Mouse (Mus musculus) left cerebral cortex, postnatal 25 days (tissue): ENCODE measurements around the gene Ctbp2. TPM values are rescaled to one million over a fixed set of nuclear protein-coding genes. Genes with fewer than 3 reads are reported as not detected.

Source experiments
- DNase-seq, 2 experiments: peaks; one replicate each; pipeline ENCODE4 v3.0.0; 2022; ENCODE audit warnings: low spot score in 2 of 2, mixed read lengths in 1 of 2
- intact Hi-C: fragments of 180-260 bp; cut with DNase I; formaldehyde crosslinking; loops from one replicate; pipeline ENCODE4 v1.15.1; 2025
- total RNA-seq, 2 experiments: library from RNA; stranded (reverse); gene quantifications; 2 replicates each; pipeline ENCODE4 v1.2.3; 2021

Ctbp2 gene
- total RNA-seq, 2 experiments from 2014 or later, result 23.3 to 24.3 TPM

DNA sequence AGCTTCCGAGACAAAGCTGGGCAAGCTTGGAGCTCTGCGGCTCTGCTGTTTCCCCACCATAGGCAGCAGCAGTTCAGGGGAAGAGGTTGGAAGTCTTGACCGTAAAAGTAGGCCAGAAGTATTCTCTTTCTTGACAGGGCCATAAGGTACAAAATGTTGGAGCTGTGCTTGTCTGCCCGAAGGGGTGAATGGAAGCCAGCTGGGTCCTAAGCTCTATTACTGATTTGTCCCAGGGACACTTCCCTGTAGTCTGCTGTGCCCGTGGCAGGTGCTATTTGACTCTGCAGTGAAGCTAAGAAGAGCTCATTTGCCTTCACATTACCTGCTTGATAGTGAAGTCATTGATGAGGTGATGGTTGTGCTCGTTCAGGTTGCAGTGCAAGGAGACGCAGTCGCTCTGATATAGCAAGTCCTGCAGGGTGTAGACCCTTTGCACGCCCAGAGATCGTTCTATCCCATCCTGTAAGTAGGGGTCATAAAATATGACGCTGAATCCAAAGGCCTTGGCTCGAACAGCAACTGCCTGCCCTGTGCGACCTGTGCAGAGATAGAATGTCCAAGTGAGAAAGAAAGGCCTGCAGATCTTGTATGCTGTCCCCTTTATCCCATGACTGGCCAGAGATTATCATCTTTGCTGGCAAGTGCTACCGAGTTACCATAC lies 132.8 kb downstream of the Ctbp2 start:
- intact Hi-C loops, result no loop called here
- no peak for DNase-seq

DNA sequence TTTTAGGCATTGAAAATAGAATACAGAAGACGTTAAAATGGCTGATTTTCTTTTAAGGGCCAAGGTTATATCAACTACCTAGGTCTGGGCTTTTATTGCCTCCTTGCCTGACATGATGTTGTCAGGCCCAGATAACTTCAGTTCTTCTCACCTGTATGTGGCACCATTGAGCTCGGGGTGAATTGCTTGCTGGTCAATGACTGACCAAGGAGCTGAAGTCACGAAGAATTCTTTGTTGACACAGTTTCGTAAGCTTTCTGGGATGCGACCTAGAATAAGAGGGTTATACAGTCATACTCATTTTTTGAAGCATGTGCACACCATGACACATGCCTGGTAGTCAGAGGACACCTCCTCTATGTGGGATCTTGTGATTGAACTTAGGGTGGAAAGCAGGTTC lies 134.3 kb downstream of the Ctbp2 start:
- intact Hi-C loops, result no loop called here
- DNase-seq, result no peak

DNA sequence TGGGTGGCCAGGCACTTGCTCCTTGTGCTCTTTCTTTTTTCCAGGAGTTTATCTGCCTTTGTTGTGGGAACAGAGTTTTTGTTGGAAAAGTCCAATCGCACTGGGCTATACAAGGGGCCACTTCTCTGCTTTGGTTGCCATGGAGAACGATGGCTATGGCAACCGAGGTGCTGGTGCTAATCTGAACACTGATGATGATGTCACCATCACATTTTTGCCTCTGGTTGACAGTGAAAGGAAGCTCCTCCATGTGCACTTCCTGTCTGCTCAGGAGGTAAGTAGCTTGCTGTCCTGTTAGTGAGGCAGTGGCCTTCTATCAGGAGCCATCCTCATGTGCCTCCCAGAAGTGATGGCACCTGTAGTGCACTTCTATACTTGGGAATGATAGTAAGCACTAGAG lies 141.5 kb downstream of the Ctbp2 start:
- intact Hi-C loops, result no loop called here
- no peak for DNase-seq

DNA sequence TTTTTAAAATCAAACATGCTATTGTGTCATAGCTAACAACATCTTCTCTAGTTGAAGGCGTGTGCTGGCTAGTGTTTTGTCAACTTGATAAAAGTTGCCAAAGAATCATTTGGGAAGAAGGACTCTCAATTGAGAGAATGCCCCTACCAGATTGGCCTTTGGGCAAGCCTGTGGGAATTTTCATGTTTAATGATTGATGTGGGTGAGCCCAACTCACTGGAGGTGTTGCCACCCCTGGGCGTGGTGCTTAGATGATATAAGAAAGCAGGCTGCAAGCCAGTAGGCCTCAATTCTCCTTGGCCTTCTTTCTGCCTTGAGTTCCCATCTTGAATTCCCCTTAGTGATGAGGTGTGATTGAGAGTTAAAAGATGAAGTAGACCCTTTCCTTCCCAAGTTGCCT lies 146.2 kb downstream of the Ctbp2 start:
- intact Hi-C loops, result no loop called here
- no peak for DNase-seq

DNA sequence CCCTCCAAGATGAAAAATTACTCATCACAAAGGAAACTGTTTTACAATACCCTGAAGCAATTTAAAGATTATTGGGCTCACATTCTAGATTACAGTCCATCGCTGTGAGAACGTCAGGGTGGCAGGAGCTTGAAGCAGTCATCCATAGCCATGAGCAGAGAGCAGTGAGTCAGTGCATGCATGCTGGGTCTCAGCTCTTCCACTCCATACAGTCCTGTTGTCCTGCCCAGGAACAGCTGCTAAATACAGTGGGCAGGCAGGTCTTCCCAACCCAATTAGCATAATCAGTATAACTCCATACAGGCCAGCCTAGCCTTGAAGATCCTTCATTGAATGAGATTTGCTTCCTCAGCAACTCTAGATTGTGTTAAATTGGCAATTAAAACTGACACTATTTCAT lies 148.1 kb downstream of the Ctbp2 start:
- no peak for DNase-seq
- intact Hi-C loops, result no loop called here

DNA sequence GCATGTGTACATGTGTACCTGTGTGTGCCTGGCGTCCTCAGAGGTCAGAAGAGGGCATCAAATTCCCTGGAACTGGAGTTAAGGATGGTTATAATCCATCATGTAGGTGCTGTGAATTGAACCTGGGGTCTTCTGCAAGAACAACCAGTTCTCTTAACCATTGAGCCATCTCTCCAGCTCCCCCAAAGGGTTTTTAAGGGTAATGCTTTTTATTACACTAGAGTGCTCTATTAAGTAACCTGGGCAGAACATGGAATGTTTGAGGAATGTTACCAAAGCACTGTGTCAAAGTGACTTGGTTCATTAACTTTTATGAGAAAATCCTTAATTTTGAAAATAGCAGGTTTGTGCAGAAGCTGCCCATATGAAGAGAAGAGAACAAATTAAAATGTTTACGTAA lies 152.1 kb downstream of the Ctbp2 start:
- DNase-seq, result no peak
- intact Hi-C loops, result no loop called here

DNA sequence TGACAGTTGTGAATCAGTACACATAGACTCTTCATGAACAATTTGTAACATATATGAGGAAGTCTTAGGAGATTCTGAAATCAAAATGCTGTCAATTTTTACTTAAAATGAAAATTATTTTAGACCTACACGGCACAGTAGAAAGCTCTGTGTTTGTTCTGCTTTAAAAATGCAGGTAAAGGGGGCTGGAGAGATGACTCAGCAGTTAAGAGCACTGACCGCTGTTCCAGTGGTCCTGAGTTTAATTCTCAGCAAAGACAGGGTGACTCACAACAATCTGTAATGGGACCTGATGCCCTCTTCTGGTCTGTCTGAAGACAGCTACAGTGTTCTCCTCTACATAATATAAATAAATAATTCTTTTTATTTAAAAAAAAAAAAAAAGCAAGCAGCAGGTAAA lies 158.4 kb downstream of the Ctbp2 start:
- DNase-seq, result no peak
- intact Hi-C loops, result no loop called here

DNA sequence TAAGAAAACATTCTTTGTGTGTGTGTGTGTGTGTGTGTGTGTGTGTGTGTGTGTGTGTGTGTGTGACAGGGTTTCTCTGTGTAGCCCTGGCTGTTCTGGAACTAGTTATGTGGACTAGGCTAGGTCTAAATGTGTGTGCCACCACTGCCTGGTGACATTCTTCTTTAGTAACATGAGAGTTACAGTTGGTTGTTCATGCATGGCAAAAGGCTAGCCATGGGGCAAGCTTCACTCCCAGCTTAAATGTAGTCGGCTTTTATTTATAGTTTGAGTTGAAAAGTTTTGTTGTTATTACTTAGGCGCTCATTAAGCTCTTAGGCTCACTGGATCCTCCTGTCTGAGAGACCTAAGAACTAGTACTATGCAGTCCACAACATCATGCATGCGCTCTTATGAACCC lies 159.8 kb downstream of the Ctbp2 start:
- DNase-seq, result no peak

DNA sequence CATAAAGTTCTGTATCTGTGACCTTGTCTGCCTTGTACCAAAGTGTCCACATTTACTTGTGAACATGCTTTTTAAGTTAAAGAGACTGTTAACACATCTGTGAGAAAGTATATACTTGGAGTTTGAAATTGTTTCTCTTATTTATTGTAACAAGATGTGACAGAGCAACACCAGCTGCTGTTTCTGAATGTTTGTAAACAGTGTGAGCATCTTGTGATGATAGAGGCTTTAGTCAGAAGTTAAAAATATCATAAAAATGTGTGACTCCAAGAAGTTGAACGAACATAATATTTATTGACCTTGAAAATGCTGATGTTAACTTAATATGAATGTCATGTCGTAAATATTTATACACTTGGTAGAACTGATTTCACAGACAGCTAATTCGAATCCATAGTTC lies 173.5 kb downstream of the Ctbp2 start:
- intact Hi-C loops, result no loop called here
- DNase-seq, result no peak

More for the DNA sequence above, 159.8 kb downstream of the Ctbp2 start:
- intact Hi-C loops, result no loop called here

DNA sequence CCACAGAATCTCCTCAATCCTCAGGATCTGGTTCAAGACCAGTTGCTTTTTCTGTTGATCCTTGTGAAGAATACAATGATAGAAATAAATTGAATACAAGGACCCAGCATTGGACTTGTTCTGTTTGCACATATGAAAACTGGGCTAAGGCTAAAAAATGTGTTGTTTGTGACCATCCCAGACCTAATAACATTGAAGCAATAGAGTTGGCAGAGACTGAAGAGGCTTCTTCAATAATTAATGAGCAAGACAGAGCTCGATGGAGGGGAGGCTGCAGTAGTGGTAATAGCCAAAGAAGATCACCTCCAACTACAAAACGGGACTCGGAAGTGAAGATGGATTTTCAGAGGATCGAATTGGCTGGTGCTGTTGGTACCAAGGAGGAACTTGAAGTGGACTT lies 174.2 kb downstream of the Ctbp2 start:
- intact Hi-C loops, result no loop called here

DNA sequence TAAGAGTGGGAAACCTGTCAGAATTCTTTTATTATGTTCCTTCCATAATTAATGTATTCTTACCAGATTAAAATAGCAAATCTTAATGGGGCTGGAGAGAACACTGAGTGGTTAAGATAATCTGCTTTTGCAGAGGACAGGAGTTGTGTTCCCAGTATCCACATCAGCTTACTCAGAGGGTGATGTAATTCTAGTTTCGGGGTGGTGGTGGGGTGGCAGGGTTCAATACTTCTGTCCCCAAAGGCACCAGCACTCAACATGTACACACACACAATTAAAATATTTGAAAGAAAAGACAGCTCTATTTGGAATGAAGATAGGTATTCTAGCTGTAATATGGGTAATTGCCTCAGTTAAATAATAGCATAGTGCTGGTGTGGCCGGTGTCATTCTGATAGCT lies 183.6 kb downstream of the Ctbp2 start:
- intact Hi-C loops, result no loop called here
- no peak for DNase-seq

More for the DNA sequence above, 174.2 kb downstream of the Ctbp2 start:
- no peak for DNase-seq

DNA sequence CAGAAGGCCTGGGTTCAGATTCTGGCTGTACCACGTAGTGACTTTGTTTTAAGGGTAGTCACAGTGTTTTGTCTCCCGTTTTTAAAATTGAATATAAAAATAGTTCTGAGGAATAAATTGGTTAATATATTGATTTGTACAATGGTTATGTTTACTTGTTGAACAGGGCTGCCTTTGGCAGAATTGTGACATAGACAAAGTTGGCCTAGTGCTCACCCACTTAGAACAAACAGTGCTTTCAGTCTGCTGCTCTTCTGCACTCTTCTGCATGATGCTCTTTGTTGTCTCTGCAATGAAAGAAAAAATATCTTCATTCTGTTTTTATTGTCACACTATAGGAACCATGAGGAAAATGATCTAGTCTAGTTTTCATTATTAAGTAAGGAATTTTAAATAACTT lies 185.0 kb downstream of the Ctbp2 start:
- intact Hi-C loops, result no loop called here
- no peak for DNase-seq

Other genes with a start within 250 kb of the Ctbp2 start
- 10 to 100 TPM; 38.6 to 39.2 TPM for gene Zranb1, start 193.2 kb downstream of the Ctbp2 start, total RNA-seq
- gene Fgfr2, start 1.0 kb downstream of the Ctbp2 start, total RNA-seq, result 10 to 100 TPM; 37.1 to 42.0 TPM